Mouse (Mus musculus): ENCODE measurements at regions not wholly inside any gene's neighbourhood (a gene's known extent, or its start where the extent isn't known, plus 50 kb on each side); places are given as distances from the start of the nearest gene placed in this dataset.

DNA sequence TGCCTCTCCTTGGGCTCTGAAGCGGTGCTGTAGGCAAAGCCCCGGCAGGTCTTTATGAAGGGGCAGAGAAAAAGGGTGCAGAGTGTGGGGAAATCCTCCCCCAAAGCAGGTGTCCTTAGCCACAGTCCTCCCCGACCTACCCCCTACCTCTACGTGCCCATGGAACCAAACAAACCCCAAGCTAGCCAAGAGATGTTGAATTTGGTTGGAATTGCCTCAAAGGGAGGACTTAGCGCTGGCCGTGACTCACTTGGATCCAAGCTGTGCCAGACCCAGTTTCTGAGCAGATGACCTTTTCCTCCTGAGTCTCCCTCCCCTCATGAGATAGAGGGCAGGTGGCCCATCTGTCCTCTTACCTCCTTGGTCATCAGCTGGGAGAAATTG is 74.9 kb downstream of the E030025P04Rik start:
- ATAC-seq (replicated peaks; ENCODE audit: low FRiP score) (no peak), DNase-seq (ENCODE audit: low spot score) (no peak)
- WGBS = 76% methylated on average over 6 of the region's 6 CpGs
- Histone ChIP-seq H3K4me2 (ENCODE audit: low read depth, low read length, severe bottlenecking) (no peak overlapping the region), H3K4me1 (replicated peaks; ENCODE audit: control insufficient read depth, insufficient read depth, low read length) (peaks cover 6% of the 10 kb centered on the region; the same call in 1 of the 2 replicates), H3K27ac (ENCODE audit: low read depth, low read length) (0 out of 2 replicates have a peak overlapping the region, but pooled peaks have one; percentile 41), H3K9ac (ENCODE audit: low read length) (no peak overlapping the region), H3K36me3 (ENCODE audit: control insufficient read depth, insufficient read depth, low read length) (no peaks in the 10 kb centered on the region), H3K27me3 (ENCODE audit: control insufficient read depth, insufficient read depth, low read length) (no peaks in the 10 kb centered on the region), H3K4me3 (ENCODE audit: low read depth, low read length) (no peak overlapping the region), H3K9me3 (ENCODE audit: control insufficient read depth, low read length) (no peaks in the 10 kb centered on the region)

DNA sequence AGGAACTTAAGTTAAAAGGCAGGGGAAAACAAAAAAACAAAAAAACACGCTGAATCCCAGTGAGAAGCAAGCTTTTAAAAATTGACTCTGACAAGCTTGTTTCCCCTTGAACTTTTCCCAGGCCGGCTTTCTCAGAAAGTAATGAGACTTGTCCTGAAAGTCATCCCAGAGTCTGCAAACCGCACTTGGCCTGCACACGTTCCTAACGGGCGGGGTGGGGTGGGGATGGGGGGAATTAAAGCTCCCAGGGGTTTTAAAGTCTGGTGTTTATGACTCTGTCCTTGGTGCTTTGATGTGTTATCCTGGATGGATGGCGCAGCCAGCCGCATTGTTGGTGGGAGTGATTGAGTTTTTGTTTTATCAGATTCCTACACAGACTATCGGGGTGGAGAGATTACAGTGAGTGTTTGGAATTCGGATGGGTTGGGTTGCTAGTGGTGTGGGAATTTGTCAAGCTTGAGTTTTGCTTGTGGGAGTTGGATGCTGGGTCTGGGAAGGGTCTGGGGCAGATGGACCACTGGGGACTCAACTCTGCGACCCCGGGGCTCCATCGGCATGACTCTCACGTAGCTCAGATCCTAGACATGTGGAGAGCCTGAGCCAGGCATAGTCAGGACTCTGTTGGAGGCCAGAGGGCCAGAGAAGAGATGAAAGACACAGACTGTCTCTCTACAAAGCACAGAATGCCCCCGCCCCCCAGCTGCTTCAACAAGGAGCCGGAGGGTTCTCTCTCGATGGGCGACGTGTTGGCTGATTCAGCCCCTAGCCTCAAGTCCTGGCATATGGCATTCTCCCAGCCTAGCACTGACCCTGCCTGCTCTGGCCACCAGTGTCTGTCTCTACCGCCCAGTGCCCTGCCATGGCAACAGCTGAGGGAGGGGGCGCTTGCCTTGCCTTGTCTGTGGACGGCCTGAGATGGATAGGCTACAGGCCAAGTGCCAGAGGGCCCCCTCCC is 75.5 kb downstream of the E030025P04Rik start:
- peaks cover 6% of the 10 kb centered on the region; the same call in 1 of the 2 replicates for H3K4me1 ChIP-seq (replicated peaks; ENCODE audit: control insufficient read depth, insufficient read depth, low read length)
- 51% methylated on average over 22 of the region's 22 CpGs for WGBS
- DNase-seq (ENCODE audit: low spot score) = no peak
- no peaks in the 10 kb centered on the region for H3K27me3 ChIP-seq (ENCODE audit: control insufficient read depth, insufficient read depth, low read length)
- H3K9ac ChIP-seq (ENCODE audit: low read length) = no peak overlapping the region
- peak; percentile 76 for ATAC-seq (replicated peaks; ENCODE audit: low FRiP score)
- H3K36me3 ChIP-seq (ENCODE audit: control insufficient read depth, insufficient read depth, low read length) = no peaks in the 10 kb centered on the region
- no peak overlapping the region for H3K4me2 ChIP-seq (ENCODE audit: low read depth, low read length, severe bottlenecking)
- H3K4me3 ChIP-seq (ENCODE audit: low read depth, low read length) = no peak overlapping the region
- 0 out of 2 replicates have a peak overlapping the region, but pooled peaks have one; percentile 41 for H3K27ac ChIP-seq (ENCODE audit: low read depth, low read length)
- no peaks in the 10 kb centered on the region for H3K9me3 ChIP-seq (ENCODE audit: control insufficient read depth, low read length)

- Histone ChIP-seq H3K9me3 (ENCODE audit: control insufficient read depth, low read length) (no peaks in the 10 kb centered on the region), H3K27me3 (ENCODE audit: control insufficient read depth, insufficient read depth, low read length) (no peaks in the 10 kb centered on the region), H3K4me1 (replicated peaks; ENCODE audit: control insufficient read depth, insufficient read depth, low read length) (peaks cover 6% of the 10 kb centered on the region; the same call in 1 of the 2 replicates), H3K4me2 (ENCODE audit: low read depth, low read length, severe bottlenecking) (no peak overlapping the region), H3K27ac (ENCODE audit: low read depth, low read length) (no peak overlapping the region), H3K4me3 (ENCODE audit: low read depth, low read length) (no peak overlapping the region), H3K36me3 (ENCODE audit: control insufficient read depth, insufficient read depth, low read length) (no peaks in the 10 kb centered on the region), H3K9ac (ENCODE audit: low read length) (no peak overlapping the region)
- no peak for ATAC-seq (replicated peaks; ENCODE audit: low FRiP score)
- no peak for DNase-seq (ENCODE audit: low spot score)
- WGBS = 81% methylated on average over 7 of the region's 7 CpGs
Observed at GRCm38 (mm10) chr11:109067733-109068132, 76.4 kb downstream of the E030025P04Rik start.

GRCm38 (mm10) chr11:109061971-109062370 is 82.2 kb downstream of the E030025P04Rik start:
- H3K27ac ChIP-seq (ENCODE audit: low read depth, low read length) = no peak overlapping the region
- H3K9me3 ChIP-seq (ENCODE audit: control insufficient read depth, low read length) = no peaks in the 10 kb centered on the region
- H3K4me3 ChIP-seq (ENCODE audit: low read depth, low read length) = no peak overlapping the region
- no peak for DNase-seq (ENCODE audit: low spot score)
- H3K4me1 ChIP-seq (replicated peaks; ENCODE audit: control insufficient read depth, insufficient read depth, low read length) = no peaks in the 10 kb centered on the region
- 71% methylated on average over 4 of the region's 4 CpGs for WGBS
- H3K9ac ChIP-seq (ENCODE audit: low read length) = no peak overlapping the region
- no peaks in the 10 kb centered on the region for H3K27me3 ChIP-seq (ENCODE audit: control insufficient read depth, insufficient read depth, low read length)
- ATAC-seq (replicated peaks; ENCODE audit: low FRiP score) = no peak
- no peak overlapping the region for H3K4me2 ChIP-seq (ENCODE audit: low read depth, low read length, severe bottlenecking)
- H3K36me3 ChIP-seq (ENCODE audit: control insufficient read depth, insufficient read depth, low read length) = no peaks in the 10 kb centered on the region

DNA sequence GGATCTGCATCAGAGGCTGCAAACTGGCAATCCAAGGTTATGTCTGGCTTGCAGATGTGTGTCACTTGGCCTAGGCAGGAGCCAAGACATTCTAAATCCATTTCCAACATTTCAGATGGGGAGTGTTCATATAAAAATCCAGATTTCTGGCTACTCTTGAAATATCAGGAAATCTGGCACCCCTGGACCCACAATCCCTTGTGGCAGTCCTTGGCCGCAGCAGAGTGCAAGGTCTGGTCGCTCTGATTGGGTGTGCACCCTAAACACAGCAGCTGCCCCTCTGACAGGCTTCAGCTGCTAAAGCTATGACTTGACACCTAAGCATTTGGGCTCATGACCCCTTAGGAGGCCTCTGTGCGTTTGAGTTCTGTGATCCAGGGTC is 83.7 kb downstream of the E030025P04Rik start:
- no peaks in the 10 kb centered on the region for H3K27me3 ChIP-seq (ENCODE audit: control insufficient read depth, insufficient read depth, low read length)
- no peak overlapping the region for H3K4me3 ChIP-seq (ENCODE audit: low read depth, low read length)
- H3K4me2 ChIP-seq (ENCODE audit: low read depth, low read length, severe bottlenecking) = no peak overlapping the region
- WGBS = 83% methylated on average over 3 of the region's 3 CpGs
- no peak overlapping the region for H3K27ac ChIP-seq (ENCODE audit: low read depth, low read length)
- no peak overlapping the region for H3K9ac ChIP-seq (ENCODE audit: low read length)
- no peaks in the 10 kb centered on the region for H3K9me3 ChIP-seq (ENCODE audit: control insufficient read depth, low read length)
- H3K4me1 ChIP-seq (replicated peaks; ENCODE audit: control insufficient read depth, insufficient read depth, low read length) = no peaks in the 10 kb centered on the region
- DNase-seq (ENCODE audit: low spot score) = no peak
- no peaks in the 10 kb centered on the region for H3K36me3 ChIP-seq (ENCODE audit: control insufficient read depth, insufficient read depth, low read length)
- ATAC-seq (replicated peaks; ENCODE audit: low FRiP score) = no peak

GRCm38 (mm10) chr11:109059863-109060526 is 84.2 kb downstream of the E030025P04Rik start:
- no peak for DNase-seq (ENCODE audit: low spot score)
- Histone ChIP-seq H3K9me3 (ENCODE audit: control insufficient read depth, low read length) (no peaks in the 10 kb centered on the region), H3K27ac (ENCODE audit: low read depth, low read length) (no peak overlapping the region), H3K36me3 (ENCODE audit: control insufficient read depth, insufficient read depth, low read length) (no peaks in the 10 kb centered on the region), H3K4me1 (replicated peaks; ENCODE audit: control insufficient read depth, insufficient read depth, low read length) (no peaks in the 10 kb centered on the region), H3K27me3 (ENCODE audit: control insufficient read depth, insufficient read depth, low read length) (no peaks in the 10 kb centered on the region), H3K4me3 (ENCODE audit: low read depth, low read length) (no peak overlapping the region), H3K4me2 (ENCODE audit: low read depth, low read length, severe bottlenecking) (no peak overlapping the region), H3K9ac (ENCODE audit: low read length) (no peak overlapping the region)
- WGBS = 92% methylated on average over 12 of the region's 12 CpGs
- no peak for ATAC-seq (replicated peaks; ENCODE audit: low FRiP score)

DNA sequence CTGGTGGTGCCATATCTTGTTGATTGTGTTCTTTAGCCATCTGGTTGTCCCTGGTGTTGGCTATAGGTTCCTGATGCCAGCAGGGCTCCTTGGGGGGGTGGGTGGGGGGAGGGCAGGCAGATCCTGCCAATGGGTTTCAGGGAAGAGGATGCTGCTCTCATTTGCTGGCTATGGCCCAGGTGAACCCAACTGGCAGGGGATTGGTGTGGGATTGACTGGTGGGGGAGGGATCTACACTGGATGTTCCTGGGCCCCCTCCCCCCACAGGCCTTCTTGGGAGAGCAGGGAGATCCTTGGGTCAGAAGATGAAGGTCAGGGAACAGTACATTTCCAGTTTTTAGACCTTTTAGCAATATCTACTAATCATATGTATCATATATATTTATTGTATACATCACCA is 86.1 kb downstream of the E030025P04Rik start:
- Histone ChIP-seq H3K4me3 (ENCODE audit: low read depth, low read length) (no peak overlapping the region), H3K36me3 (ENCODE audit: control insufficient read depth, insufficient read depth, low read length) (no peaks in the 10 kb centered on the region), H3K9me3 (ENCODE audit: control insufficient read depth, low read length) (no peaks in the 10 kb centered on the region), H3K9ac (ENCODE audit: low read length) (no peak overlapping the region), H3K27me3 (ENCODE audit: control insufficient read depth, insufficient read depth, low read length) (no peaks in the 10 kb centered on the region), H3K4me2 (ENCODE audit: low read depth, low read length, severe bottlenecking) (no peak overlapping the region), H3K27ac (ENCODE audit: low read depth, low read length) (no peak overlapping the region), H3K4me1 (replicated peaks; ENCODE audit: control insufficient read depth, insufficient read depth, low read length) (no peaks in the 10 kb centered on the region)
- DNase-seq (ENCODE audit: low spot score) = no peak
- ATAC-seq (replicated peaks; ENCODE audit: low FRiP score) = no peak

GRCm38 (mm10) chr11:109048257-109049101 is 95.7 kb downstream of the E030025P04Rik start:
- Histone ChIP-seq H3K4me1 (replicated peaks; ENCODE audit: control insufficient read depth, insufficient read depth, low read length) (no peaks in the 10 kb centered on the region), H3K27me3 (ENCODE audit: control insufficient read depth, insufficient read depth, low read length) (no peaks in the 10 kb centered on the region), H3K4me3 (ENCODE audit: low read depth, low read length) (no peak overlapping the region), H3K36me3 (ENCODE audit: control insufficient read depth, insufficient read depth, low read length) (no peaks in the 10 kb centered on the region), H3K9ac (ENCODE audit: low read length) (no peak overlapping the region), H3K27ac (ENCODE audit: low read depth, low read length) (no peak overlapping the region), H3K4me2 (ENCODE audit: low read depth, low read length, severe bottlenecking) (no peak overlapping the region), H3K9me3 (ENCODE audit: control insufficient read depth, low read length) (no peaks in the 10 kb centered on the region)
- WGBS = 81% methylated on average over 10 of the region's 10 CpGs
- ATAC-seq (replicated peaks; ENCODE audit: low FRiP score) (no peak), DNase-seq (ENCODE audit: low spot score) (no peak)
